Mouse (Mus musculus): ENCODE measurements around the gene Comt. TPM values are rescaled to one million over a fixed set of nuclear protein-coding genes. Genes with fewer than 3 reads are reported as not detected.

Gene Comt
- polyA plus RNA-seq, 1 experiment from 2014 or later = 123 TPM

- H3K27ac ChIP-seq (ENCODE audit: low read depth, low read length) = no peak overlapping the region
- 97% methylated on average over 3 of the region's 3 CpGs for WGBS
- H3K4me2 ChIP-seq (ENCODE audit: low read length) = no peak overlapping the region
- H3K27me3 ChIP-seq (replicated peaks; ENCODE audit: control insufficient read depth, insufficient read depth, low read length) = no peaks in the 10 kb centered on the region
- H3K4me1 ChIP-seq (ENCODE audit: control insufficient read depth, insufficient read depth, low read depth, low read length) = peaks cover 51% of the 10 kb centered on the region
- H3K9me3 ChIP-seq (ENCODE audit: control insufficient read depth, low read length) = no peaks in the 10 kb centered on the region
- no peak for ATAC-seq
- no peaks in the 10 kb centered on the region for H3K36me3 ChIP-seq (ENCODE audit: control insufficient read depth, insufficient read depth, low read length)
- no peak overlapping the region for H3K4me3 ChIP-seq (ENCODE audit: low read length)
- H3K9ac ChIP-seq (ENCODE audit: low read depth, low read length) = no peak overlapping the region
Observed at GRCm38 (mm10) chr16:18391127-18391526, 35.5 kb downstream of the Comt start.

DNA sequence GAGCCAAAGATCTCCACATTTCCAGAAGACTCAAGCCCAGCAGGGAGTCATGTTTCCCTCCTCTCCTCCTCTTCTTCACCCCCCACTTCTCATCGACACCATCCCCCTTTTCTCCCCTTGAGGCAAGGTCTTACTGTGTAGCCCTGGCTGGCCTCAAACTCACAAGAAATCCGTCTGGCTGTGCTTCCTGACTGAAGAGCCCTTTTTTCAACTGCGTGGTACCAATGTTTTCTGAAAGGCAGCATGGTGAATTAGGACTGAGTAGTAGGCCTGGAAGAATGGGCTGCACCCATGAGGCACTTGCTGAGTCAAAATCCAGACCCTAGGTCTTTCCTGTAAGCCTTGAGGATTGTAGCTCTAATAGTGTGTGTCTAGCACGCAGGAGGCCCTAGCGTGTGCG lies 36.3 kb downstream of the Comt start:
- ATAC-seq = no peak
- Histone ChIP-seq H3K36me3 (ENCODE audit: control insufficient read depth, insufficient read depth, low read length) (no peaks in the 10 kb centered on the region), H3K4me1 (ENCODE audit: control insufficient read depth, insufficient read depth, low read depth, low read length) (peaks cover 47% of the 10 kb centered on the region)

DNA sequence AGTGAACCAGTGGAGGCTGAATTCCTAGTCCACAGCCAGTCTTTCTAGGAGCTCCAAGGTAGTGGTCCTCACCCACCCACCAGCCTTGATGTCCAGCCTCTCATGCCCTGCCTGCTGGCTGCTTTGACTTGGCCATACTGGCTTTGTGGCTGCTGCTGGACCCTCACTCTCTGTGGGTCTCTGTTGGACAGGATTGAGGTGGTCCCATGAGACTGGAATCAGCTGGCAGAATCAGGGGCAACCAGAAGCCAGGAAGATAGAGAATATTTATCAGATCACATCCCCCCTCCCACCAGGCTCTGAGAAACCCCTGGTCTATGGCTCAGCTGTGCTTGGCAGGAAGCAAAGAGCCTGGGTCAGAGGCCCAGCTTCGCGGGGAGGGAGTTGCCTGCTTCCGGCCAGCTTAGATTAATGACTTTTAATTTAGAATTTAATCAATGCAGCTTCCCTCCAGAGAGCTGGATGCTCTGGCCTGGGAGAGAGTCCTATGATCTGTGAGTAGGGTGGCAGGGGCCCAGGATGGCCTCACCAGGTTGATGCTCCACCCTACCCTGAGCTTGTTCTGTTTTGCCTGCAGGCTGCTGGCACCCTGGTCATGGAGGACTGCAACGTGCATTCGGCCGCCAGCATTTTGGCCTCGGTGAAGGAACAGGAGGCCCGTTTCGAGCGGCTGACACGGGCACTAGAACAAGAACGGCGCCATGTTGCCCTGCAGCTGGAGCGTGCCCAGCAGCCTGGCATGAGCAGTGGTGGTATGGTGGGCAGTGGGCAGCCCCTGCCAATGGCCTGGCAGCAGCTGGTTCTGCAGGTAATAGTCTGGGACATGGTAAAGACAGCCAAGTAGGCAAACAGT lies 37.8 kb downstream of the Comt start:
- Histone ChIP-seq H3K9ac (ENCODE audit: low read depth, low read length) (no peak overlapping the region), H3K4me1 (ENCODE audit: control insufficient read depth, insufficient read depth, low read depth, low read length) (peaks cover 40% of the 10 kb centered on the region), H3K4me3 (ENCODE audit: low read length) (no peak overlapping the region), H3K27ac (ENCODE audit: low read depth, low read length) (peak overlapping the region; percentile 17), H3K27me3 (replicated peaks; ENCODE audit: control insufficient read depth, insufficient read depth, low read length) (no peaks in the 10 kb centered on the region), H3K4me2 (ENCODE audit: low read length) (no peak overlapping the region), H3K9me3 (ENCODE audit: control insufficient read depth, low read length) (no peaks in the 10 kb centered on the region), H3K36me3 (ENCODE audit: control insufficient read depth, insufficient read depth, low read length) (no peaks in the 10 kb centered on the region)
- no peak for ATAC-seq
- 57% methylated on average over 14 of the region's 14 CpGs for WGBS

More for the DNA sequence above, 36.3 kb downstream of the Comt start:
- no peaks in the 10 kb centered on the region for H3K27me3 ChIP-seq (replicated peaks; ENCODE audit: control insufficient read depth, insufficient read depth, low read length)
- 75% methylated on average over 6 of the region's 6 CpGs for WGBS
- H3K27ac ChIP-seq (ENCODE audit: low read depth, low read length) = no peak overlapping the region
- H3K4me3 ChIP-seq (ENCODE audit: low read length) = no peak overlapping the region
- H3K9me3 ChIP-seq (ENCODE audit: control insufficient read depth, low read length) = no peaks in the 10 kb centered on the region
- H3K4me2 ChIP-seq (ENCODE audit: low read length) = no peak overlapping the region
- no peak overlapping the region for H3K9ac ChIP-seq (ENCODE audit: low read depth, low read length)

DNA sequence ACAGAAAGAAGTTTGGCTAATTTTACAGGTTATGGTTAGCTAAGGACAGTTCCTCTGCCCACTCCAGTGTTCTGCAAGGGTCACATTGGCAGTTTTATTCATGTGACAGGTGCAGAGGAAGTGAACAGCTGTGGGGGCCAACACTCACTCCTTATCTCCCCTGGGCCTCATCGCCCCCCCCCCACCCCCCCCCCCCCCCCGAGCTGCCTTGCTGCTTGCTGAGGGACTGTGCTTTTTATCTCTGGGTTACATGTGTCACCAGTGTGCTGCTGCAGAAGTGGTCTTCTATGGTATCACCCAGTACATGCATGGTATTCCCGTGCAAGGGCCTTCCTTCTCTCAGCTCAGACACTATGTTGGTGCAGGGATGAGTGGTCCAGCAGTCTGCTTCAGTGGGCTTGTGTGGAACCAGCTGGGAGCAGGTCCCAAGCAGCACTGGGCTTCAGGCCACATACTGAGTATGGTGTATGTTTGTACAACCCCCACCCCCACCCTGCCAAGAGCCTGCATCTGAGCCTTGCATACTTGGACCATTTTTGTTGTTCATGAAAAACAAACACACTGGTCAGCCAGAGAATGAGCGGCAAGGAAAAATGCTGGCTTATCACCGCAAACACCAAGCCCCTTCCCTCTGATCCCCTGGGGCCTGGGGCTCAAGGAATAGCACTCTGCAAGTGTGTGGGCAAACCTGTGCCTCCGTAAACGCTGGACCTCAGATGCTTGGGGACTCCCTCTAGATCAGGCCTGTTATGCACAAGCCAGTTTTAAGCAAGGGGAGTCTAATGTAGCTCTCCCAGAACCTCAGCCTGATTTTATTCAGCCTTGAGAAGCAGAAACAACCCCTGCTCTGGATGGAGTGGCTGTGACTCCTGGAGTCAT lies 38.7 kb downstream of the Comt start:
- H3K4me3 ChIP-seq (ENCODE audit: low read length) = no peak overlapping the region
- H3K9ac ChIP-seq (ENCODE audit: low read depth, low read length) = no peak overlapping the region
- no peak for ATAC-seq
- no peaks in the 10 kb centered on the region for H3K36me3 ChIP-seq (ENCODE audit: control insufficient read depth, insufficient read depth, low read length)
- peaks cover 41% of the 10 kb centered on the region for H3K4me1 ChIP-seq (ENCODE audit: control insufficient read depth, insufficient read depth, low read depth, low read length)
- H3K27ac ChIP-seq (ENCODE audit: low read depth, low read length) = peak overlapping the region; percentile 56; the same call in 1 of the 2 replicates
- 25% methylated on average over 6 of the region's 7 CpGs for WGBS
- no peaks in the 10 kb centered on the region for H3K9me3 ChIP-seq (ENCODE audit: control insufficient read depth, low read length)
- H3K4me2 ChIP-seq (ENCODE audit: low read length) = no peak overlapping the region
- no peaks in the 10 kb centered on the region for H3K27me3 ChIP-seq (replicated peaks; ENCODE audit: control insufficient read depth, insufficient read depth, low read length)

- no peak for ATAC-seq
- H3K4me3 ChIP-seq (ENCODE audit: low read length) = no peak overlapping the region
- H3K36me3 ChIP-seq (ENCODE audit: control insufficient read depth, insufficient read depth, low read length) = no peaks in the 10 kb centered on the region
- no peak overlapping the region for H3K9ac ChIP-seq (ENCODE audit: low read depth, low read length)
- no peaks in the 10 kb centered on the region for H3K27me3 ChIP-seq (replicated peaks; ENCODE audit: control insufficient read depth, insufficient read depth, low read length)
- peak overlapping the region; percentile 63 for H3K27ac ChIP-seq (ENCODE audit: low read depth, low read length)
- H3K4me1 ChIP-seq (ENCODE audit: control insufficient read depth, insufficient read depth, low read depth, low read length) = peaks cover 39% of the 10 kb centered on the region
- 57% methylated on average over 3 of the region's 3 CpGs for WGBS
- no peaks in the 10 kb centered on the region for H3K9me3 ChIP-seq (ENCODE audit: control insufficient read depth, low read length)
- no peak overlapping the region for H3K4me2 ChIP-seq (ENCODE audit: low read length)
Observed at GRCm38 (mm10) chr16:18386972-18387371, 39.7 kb downstream of the Comt start.

DNA sequence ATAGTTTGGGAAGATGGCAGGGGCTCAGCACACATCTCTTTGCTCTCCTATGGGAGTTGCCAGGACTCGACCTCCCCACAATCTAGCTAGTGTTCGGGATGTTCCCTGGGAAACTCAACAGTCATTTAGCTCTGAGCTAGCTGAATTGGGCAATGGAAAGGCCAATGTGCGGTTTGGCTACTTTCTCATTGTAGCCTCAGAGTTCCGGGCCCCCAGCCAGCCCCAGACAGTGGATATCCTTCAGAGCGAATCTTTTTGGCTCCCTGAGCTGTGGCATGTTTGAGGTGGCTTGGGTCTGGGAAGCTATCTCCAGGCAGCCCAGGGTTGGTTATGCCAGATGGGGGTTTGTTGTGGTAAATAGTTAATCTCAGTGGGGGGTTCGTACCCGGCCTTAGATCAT lies 40.2 kb downstream of the Comt start:
- Histone ChIP-seq H3K36me3 (ENCODE audit: control insufficient read depth, insufficient read depth, low read length) (no peaks in the 10 kb centered on the region), H3K9ac (ENCODE audit: low read depth, low read length) (no peak overlapping the region), H3K4me1 (ENCODE audit: control insufficient read depth, insufficient read depth, low read depth, low read length) (peaks cover 42% of the 10 kb centered on the region), H3K27ac (ENCODE audit: low read depth, low read length) (peak overlapping the region; percentile 63), H3K4me2 (ENCODE audit: low read length) (no peak overlapping the region), H3K4me3 (ENCODE audit: low read length) (no peak overlapping the region), H3K9me3 (ENCODE audit: control insufficient read depth, low read length) (no peaks in the 10 kb centered on the region), H3K27me3 (replicated peaks; ENCODE audit: control insufficient read depth, insufficient read depth, low read length) (no peaks in the 10 kb centered on the region)
- peak; percentile 25 for ATAC-seq
- WGBS = 51% methylated on average over 7 of the region's 7 CpGs

- Histone ChIP-seq H3K4me1 (ENCODE audit: control insufficient read depth, insufficient read depth, low read depth, low read length) (peaks cover 51% of the 10 kb centered on the region), H3K9ac (ENCODE audit: low read depth, low read length) (no peak overlapping the region), H3K36me3 (ENCODE audit: control insufficient read depth, insufficient read depth, low read length) (no peaks in the 10 kb centered on the region), H3K4me2 (ENCODE audit: low read length) (no peak overlapping the region), H3K9me3 (ENCODE audit: control insufficient read depth, low read length) (no peaks in the 10 kb centered on the region), H3K4me3 (ENCODE audit: low read length) (no peak overlapping the region), H3K27me3 (replicated peaks; ENCODE audit: control insufficient read depth, insufficient read depth, low read length) (no peaks in the 10 kb centered on the region), H3K27ac (ENCODE audit: low read depth, low read length) (no peak overlapping the region)
- ATAC-seq = no peak
- WGBS = 60% methylated on average over 5 of the region's 5 CpGs
Observed at GRCm38 (mm10) chr16:18385411-18385810, 41.2 kb downstream of the Comt start.

GRCm38 (mm10) chr16:18384659-18385058 lies 42.0 kb downstream of the Comt start:
- H3K9me3 ChIP-seq (ENCODE audit: control insufficient read depth, low read length) = no peaks in the 10 kb centered on the region
- no peak overlapping the region for H3K4me3 ChIP-seq (ENCODE audit: low read length)
- H3K9ac ChIP-seq (ENCODE audit: low read depth, low read length) = no peak overlapping the region
- WGBS = 47% methylated on average over 8 of the region's 8 CpGs
- H3K4me2 ChIP-seq (ENCODE audit: low read length) = no peak overlapping the region
- no peak for ATAC-seq
- no peak overlapping the region for H3K27ac ChIP-seq (ENCODE audit: low read depth, low read length)
- no peaks in the 10 kb centered on the region for H3K27me3 ChIP-seq (replicated peaks; ENCODE audit: control insufficient read depth, insufficient read depth, low read length)
- H3K4me1 ChIP-seq (ENCODE audit: control insufficient read depth, insufficient read depth, low read depth, low read length) = peaks cover 58% of the 10 kb centered on the region
- no peaks in the 10 kb centered on the region for H3K36me3 ChIP-seq (ENCODE audit: control insufficient read depth, insufficient read depth, low read length)

- H3K27ac ChIP-seq (ENCODE audit: low read depth, low read length) = no peak overlapping the region
- peaks cover 62% of the 10 kb centered on the region for H3K4me1 ChIP-seq (ENCODE audit: control insufficient read depth, insufficient read depth, low read depth, low read length)
- H3K27me3 ChIP-seq (replicated peaks; ENCODE audit: control insufficient read depth, insufficient read depth, low read length) = no peaks in the 10 kb centered on the region
- ATAC-seq = no peak
- no peaks in the 10 kb centered on the region for H3K36me3 ChIP-seq (ENCODE audit: control insufficient read depth, insufficient read depth, low read length)
- no peak overlapping the region for H3K9ac ChIP-seq (ENCODE audit: low read depth, low read length)
- H3K4me3 ChIP-seq (ENCODE audit: low read length) = no peak overlapping the region
- H3K4me2 ChIP-seq (ENCODE audit: low read length) = no peak overlapping the region
- WGBS = 48% methylated on average over 7 of the region's 7 CpGs
- no peaks in the 10 kb centered on the region for H3K9me3 ChIP-seq (ENCODE audit: control insufficient read depth, low read length)
Observed at GRCm38 (mm10) chr16:18384211-18384610, 42.4 kb downstream of the Comt start.

Data from hindbrain, embryonic 16.5 days (tissue).